Mouse (Mus musculus) lung, postnatal 0 days (tissue): ENCODE measurements at regions not wholly inside any gene's neighbourhood (a gene's known extent, or its start where the extent isn't known, plus 50 kb on each side); places are given as distances from the start of the nearest gene placed in this dataset.

Experiments used
- CTCF ChIP-seq: IDR thresholded peaks from 2 replicates; pipeline ENCODE4 v1.5.1; 2016; ENCODE audit warnings: antibody characterized with exemption, mild to moderate bottlenecking
- EP300 ChIP-seq: IDR thresholded peaks from 2 replicates; pipeline ENCODE4 v1.6.1; 2016; ENCODE audit warnings: antibody characterized with exemption, mild to moderate bottlenecking, control low read depth

DNA sequence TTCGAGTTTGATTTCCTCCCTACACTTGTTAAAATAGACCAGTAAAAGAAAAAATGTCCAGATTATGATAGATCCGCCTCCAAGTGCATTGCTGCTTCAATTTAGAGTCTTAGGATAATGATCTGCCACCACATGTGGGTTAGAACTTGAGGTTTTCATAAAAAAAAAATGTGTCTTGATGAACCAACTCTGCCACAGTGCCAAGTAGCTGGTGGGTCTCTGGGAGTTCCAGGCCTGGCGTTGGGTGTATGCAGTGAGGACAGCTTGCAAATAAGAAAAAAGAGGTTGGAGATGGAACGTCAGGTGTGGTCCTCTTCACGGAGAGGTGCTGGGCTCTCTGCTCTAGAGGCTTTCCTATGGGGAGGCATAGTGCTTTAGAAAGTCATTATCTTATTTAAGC, 53.6 kb upstream of the Gm10320 start:
- TF ChIP-seq CTCF (no peak), EP300 (no peak)
